Mouse (Mus musculus): ENCODE data around the gene Farsb. TPM values are rescaled to one million over a fixed set of nuclear protein-coding genes. Genes with fewer than 3 reads are reported as not detected.

Gene Farsb
- polyA plus RNA-seq, 2 experiments: 60.3 to 124 TPM

- Histone ChIP-seq H3K9ac (ENCODE audit: low read depth, low read length, severe bottlenecking) (no peak overlapping the region), H3K36me3 (ENCODE audit: control insufficient read depth, insufficient read depth, low read length) (no peaks in the 10 kb centered on the region), H3K4me1 (ENCODE audit: control insufficient read depth, insufficient read depth, low read length) (no peaks in the 10 kb centered on the region), H3K9me3 (ENCODE audit: control insufficient read depth, low read length) (no peaks in the 10 kb centered on the region), H3K4me2 (replicated peaks; ENCODE audit: low read depth, low read length, severe bottlenecking) (no peak overlapping the region), H3K27ac (replicated peaks; ENCODE audit: low read depth, low read length) (no peak overlapping the region), H3K4me3 (replicated peaks; ENCODE audit: low read length) (no peak overlapping the region), H3K27me3 (ENCODE audit: control insufficient read depth, insufficient read depth, low read length) (no peaks in the 10 kb centered on the region)
- ATAC-seq (ENCODE audit: low FRiP score, low read depth): no peak
- WGBS: 49% methylated on average over 6 of the region's 6 CpGs
- no peak for DNase-seq (ENCODE audit: low spot score)
- no peak for TF ChIP-seq POLR2A (IDR thresholded peaks at IDR 0.05; ENCODE audit: borderline replicate concordance, extremely low read depth, insufficient read depth, insufficient read length)
These were observed 93.0 kb downstream of the Farsb start for GRCm38 (mm10) chr1:78395737-78396136.

GRCm38 (mm10) chr1:78395191-78395735 lies 93.4 kb downstream of the Farsb start:
- ATAC-seq (ENCODE audit: low FRiP score, low read depth) (no peak), DNase-seq (ENCODE audit: low spot score) (no peak)
- no peaks in the 10 kb centered on the region for H3K4me1 ChIP-seq (ENCODE audit: control insufficient read depth, insufficient read depth, low read length)
- H3K4me2 ChIP-seq (replicated peaks; ENCODE audit: low read depth, low read length, severe bottlenecking): no peak overlapping the region
- H3K9ac ChIP-seq (ENCODE audit: low read depth, low read length, severe bottlenecking): no peak overlapping the region
- no peaks in the 10 kb centered on the region for H3K27me3 ChIP-seq (ENCODE audit: control insufficient read depth, insufficient read depth, low read length)
- H3K27ac ChIP-seq (replicated peaks; ENCODE audit: low read depth, low read length): no peak overlapping the region
- no peaks in the 10 kb centered on the region for H3K36me3 ChIP-seq (ENCODE audit: control insufficient read depth, insufficient read depth, low read length)
- TF ChIP-seq POLR2A (IDR thresholded peaks at IDR 0.05; ENCODE audit: borderline replicate concordance, extremely low read depth, insufficient read depth, insufficient read length): no peak
- no peaks in the 10 kb centered on the region for H3K9me3 ChIP-seq (ENCODE audit: control insufficient read depth, low read length)
- H3K4me3 ChIP-seq (replicated peaks; ENCODE audit: low read length): no peak overlapping the region
- WGBS: 64% methylated on average over 8 of the region's 8 CpGs

GRCm38 (mm10) chr1:78388848-78389247 lies 99.8 kb downstream of the Farsb start:
- Histone ChIP-seq H3K9ac (ENCODE audit: low read depth, low read length, severe bottlenecking) (no peak overlapping the region), H3K4me2 (replicated peaks; ENCODE audit: low read depth, low read length, severe bottlenecking) (no peak overlapping the region), H3K9me3 (ENCODE audit: control insufficient read depth, low read length) (no peaks in the 10 kb centered on the region), H3K27ac (replicated peaks; ENCODE audit: low read depth, low read length) (no peak overlapping the region), H3K27me3 (ENCODE audit: control insufficient read depth, insufficient read depth, low read length) (no peaks in the 10 kb centered on the region), H3K4me3 (replicated peaks; ENCODE audit: low read length) (no peak overlapping the region), H3K36me3 (ENCODE audit: control insufficient read depth, insufficient read depth, low read length) (no peaks in the 10 kb centered on the region), H3K4me1 (ENCODE audit: control insufficient read depth, insufficient read depth, low read length) (no peaks in the 10 kb centered on the region)
- no peak for TF ChIP-seq POLR2A (IDR thresholded peaks at IDR 0.05; ENCODE audit: borderline replicate concordance, extremely low read depth, insufficient read depth, insufficient read length)
- 22% methylated on average over 3 of the region's 3 CpGs for WGBS
- ATAC-seq (ENCODE audit: low FRiP score, low read depth) (no peak), DNase-seq (ENCODE audit: low spot score) (no peak)

DNA sequence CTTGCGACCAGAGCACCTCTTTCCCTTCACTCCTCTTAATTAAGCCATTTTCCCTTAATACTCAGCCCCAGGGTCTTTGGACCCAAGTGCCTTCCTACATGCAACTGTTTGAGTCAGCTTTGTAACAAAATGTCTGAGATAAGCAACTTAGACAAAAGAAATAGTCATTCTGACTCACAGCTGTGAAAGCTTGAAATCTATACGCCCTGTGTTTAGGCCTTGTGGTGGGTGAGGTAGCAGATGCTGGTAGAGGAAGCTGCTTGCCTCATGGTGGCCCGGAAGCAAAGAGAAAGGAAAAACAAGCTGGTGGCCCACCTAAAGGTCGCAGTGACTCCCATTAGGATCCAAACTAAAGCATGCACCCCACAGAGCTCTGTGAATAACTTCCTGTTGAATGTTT lies 100.8 kb downstream of the Farsb start:
- Histone ChIP-seq H3K27ac (replicated peaks; ENCODE audit: low read depth, low read length) (no peak overlapping the region), H3K4me2 (replicated peaks; ENCODE audit: low read depth, low read length, severe bottlenecking) (no peak overlapping the region), H3K9ac (ENCODE audit: low read depth, low read length, severe bottlenecking) (no peak overlapping the region), H3K36me3 (ENCODE audit: control insufficient read depth, insufficient read depth, low read length) (no peaks in the 10 kb centered on the region), H3K4me1 (ENCODE audit: control insufficient read depth, insufficient read depth, low read length) (no peaks in the 10 kb centered on the region), H3K9me3 (ENCODE audit: control insufficient read depth, low read length) (no peaks in the 10 kb centered on the region), H3K4me3 (replicated peaks; ENCODE audit: low read length) (no peak overlapping the region), H3K27me3 (ENCODE audit: control insufficient read depth, insufficient read depth, low read length) (no peaks in the 10 kb centered on the region)
- no peak for ATAC-seq (ENCODE audit: low FRiP score, low read depth)
- no peak for TF ChIP-seq POLR2A (IDR thresholded peaks at IDR 0.05; ENCODE audit: borderline replicate concordance, extremely low read depth, insufficient read depth, insufficient read length)
- 67% methylated on average over 4 of the region's 4 CpGs for WGBS
- no peak for DNase-seq (ENCODE audit: low spot score)

- DNase-seq (ENCODE audit: low spot score) (no peak), ATAC-seq (ENCODE audit: low FRiP score, low read depth) (no peak)
- Histone ChIP-seq H3K27ac (replicated peaks; ENCODE audit: low read depth, low read length) (no peak overlapping the region), H3K4me1 (ENCODE audit: control insufficient read depth, insufficient read depth, low read length) (no peaks in the 10 kb centered on the region), H3K9ac (ENCODE audit: low read depth, low read length, severe bottlenecking) (no peak overlapping the region), H3K36me3 (ENCODE audit: control insufficient read depth, insufficient read depth, low read length) (no peaks in the 10 kb centered on the region), H3K27me3 (ENCODE audit: control insufficient read depth, insufficient read depth, low read length) (no peaks in the 10 kb centered on the region), H3K4me3 (replicated peaks; ENCODE audit: low read length) (no peak overlapping the region), H3K4me2 (replicated peaks; ENCODE audit: low read depth, low read length, severe bottlenecking) (no peak overlapping the region), H3K9me3 (ENCODE audit: control insufficient read depth, low read length) (no peaks in the 10 kb centered on the region)
- 90% methylated on average over 4 of the region's 4 CpGs for WGBS
- no peak for TF ChIP-seq POLR2A (IDR thresholded peaks at IDR 0.05; ENCODE audit: borderline replicate concordance, extremely low read depth, insufficient read depth, insufficient read length)
These were observed 107.7 kb downstream of the Farsb start for GRCm38 (mm10) chr1:78380950-78381349.

- ATAC-seq (ENCODE audit: low FRiP score, low read depth) (no peak), DNase-seq (ENCODE audit: low spot score) (no peak)
- Histone ChIP-seq H3K9ac (ENCODE audit: low read depth, low read length, severe bottlenecking) (no peak overlapping the region), H3K4me2 (replicated peaks; ENCODE audit: low read depth, low read length, severe bottlenecking) (no peak overlapping the region), H3K36me3 (ENCODE audit: control insufficient read depth, insufficient read depth, low read length) (no peaks in the 10 kb centered on the region), H3K27ac (replicated peaks; ENCODE audit: low read depth, low read length) (no peak overlapping the region), H3K27me3 (ENCODE audit: control insufficient read depth, insufficient read depth, low read length) (no peaks in the 10 kb centered on the region), H3K9me3 (ENCODE audit: control insufficient read depth, low read length) (0 out of 2 replicates have a peak, but pooled peaks cover 8% of the 10 kb centered on the region), H3K4me1 (ENCODE audit: control insufficient read depth, insufficient read depth, low read length) (peaks cover 5% of the 10 kb centered on the region; the same call in 1 of the 2 replicates), H3K4me3 (replicated peaks; ENCODE audit: low read length) (no peak overlapping the region)
- no peak for TF ChIP-seq POLR2A (IDR thresholded peaks at IDR 0.05; ENCODE audit: borderline replicate concordance, extremely low read depth, insufficient read depth, insufficient read length)
- WGBS: 82% methylated on average over 3 of the region's 3 CpGs
These were observed 113.6 kb downstream of the Farsb start for GRCm38 (mm10) chr1:78375058-78375457.
